Mouse (Mus musculus) Muller cell, postnatal 12 days (primary cell): Measurements from ENCODE around the gene Ublcp1.

ENCODE experiments used
- DNase-seq: peaks from one replicate; pipeline ENCODE4 v3.0.0-alpha.2; 2015; ENCODE audit errors: inconsistent ontology term

The Ublcp1 gene

DNA sequence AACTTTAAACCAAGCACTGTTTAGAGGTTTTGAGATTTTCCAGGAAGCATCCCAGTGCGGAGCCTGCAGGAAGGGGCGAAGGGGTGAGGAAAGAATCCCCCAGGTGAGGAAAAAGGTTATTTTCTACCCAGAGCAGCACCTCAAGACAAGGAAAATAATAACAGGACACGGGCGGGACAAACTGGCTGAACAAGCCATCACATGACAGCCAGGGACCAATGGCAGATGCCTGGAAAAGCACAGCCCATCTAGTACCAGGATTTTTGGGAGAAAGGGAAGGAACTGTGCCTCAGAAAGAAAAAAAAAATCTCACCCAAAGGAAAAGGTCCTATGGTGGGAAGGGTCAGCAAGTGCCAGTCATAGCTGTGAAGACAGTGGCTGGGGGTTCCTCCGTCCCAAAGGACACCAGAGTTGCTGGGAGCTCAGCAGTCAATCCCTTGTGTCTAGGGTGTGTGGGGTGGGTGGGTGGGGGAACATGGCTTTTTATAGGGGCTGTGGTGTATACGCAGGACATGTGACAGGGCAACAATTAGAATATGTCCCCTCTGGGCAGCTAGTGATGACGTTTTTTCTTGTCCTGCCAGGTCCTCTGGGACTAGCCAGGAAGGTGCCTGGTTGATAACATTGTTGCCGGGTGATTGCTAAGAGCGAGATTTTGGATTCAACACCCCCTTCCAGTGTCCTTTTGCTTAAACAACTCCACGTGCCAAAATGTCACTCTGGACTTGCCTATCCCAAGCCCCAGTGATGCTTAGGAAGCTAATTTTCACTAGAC, 47.8 kb downstream of the Ublcp1 start:
- no peak for DNase-seq

DNA sequence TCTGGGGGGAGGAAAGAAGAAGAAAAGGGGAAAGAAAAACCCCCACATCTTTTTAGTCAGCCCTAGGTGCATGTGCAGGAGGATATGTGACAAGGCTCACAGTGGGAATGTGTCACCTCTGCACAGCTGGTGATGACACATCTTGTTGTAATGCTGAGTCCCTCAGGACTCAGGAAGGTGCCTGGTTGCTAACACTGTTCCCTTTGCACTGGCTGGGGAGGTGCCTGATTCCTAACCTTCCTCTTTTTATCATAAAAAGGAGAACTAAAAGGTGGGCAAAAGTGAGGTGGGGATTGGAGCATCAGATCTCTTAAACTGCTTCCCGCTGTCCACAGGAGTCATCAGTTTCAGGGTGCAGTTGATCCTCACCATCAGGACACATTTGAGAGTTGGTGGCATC, 52.9 kb downstream of the Ublcp1 start:
- no peak for DNase-seq

- no peak for DNase-seq
These were observed 55.7 kb downstream of the Ublcp1 start for GRCm38 (mm10) chr11:44414605-44415004.

- DNase-seq: no peak
These were observed 56.9 kb downstream of the Ublcp1 start for GRCm38 (mm10) chr11:44413371-44413770.

GRCm38 (mm10) chr11:44412276-44412675, 58.0 kb downstream of the Ublcp1 start:
- DNase-seq: no peak

DNA sequence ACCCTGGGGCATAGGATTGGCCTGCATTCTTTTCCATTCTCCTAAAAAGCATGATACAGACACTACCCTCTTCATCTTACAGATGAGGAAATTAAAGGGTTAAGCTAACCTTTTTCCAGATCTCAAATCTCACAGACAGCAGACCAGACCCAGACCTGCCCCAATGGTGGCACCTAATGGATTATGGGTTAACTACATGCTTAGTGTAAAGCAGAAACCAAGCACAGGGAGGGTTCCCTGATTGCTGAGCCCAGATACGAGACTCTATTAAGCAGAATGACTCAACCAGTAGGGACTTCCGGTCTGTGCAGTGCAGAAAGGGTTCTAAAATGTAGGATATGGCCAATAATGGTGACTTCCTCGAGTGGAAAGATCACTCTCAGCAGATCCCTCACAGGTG, 59.9 kb downstream of the Ublcp1 start:
- DNase-seq: no peak

DNA sequence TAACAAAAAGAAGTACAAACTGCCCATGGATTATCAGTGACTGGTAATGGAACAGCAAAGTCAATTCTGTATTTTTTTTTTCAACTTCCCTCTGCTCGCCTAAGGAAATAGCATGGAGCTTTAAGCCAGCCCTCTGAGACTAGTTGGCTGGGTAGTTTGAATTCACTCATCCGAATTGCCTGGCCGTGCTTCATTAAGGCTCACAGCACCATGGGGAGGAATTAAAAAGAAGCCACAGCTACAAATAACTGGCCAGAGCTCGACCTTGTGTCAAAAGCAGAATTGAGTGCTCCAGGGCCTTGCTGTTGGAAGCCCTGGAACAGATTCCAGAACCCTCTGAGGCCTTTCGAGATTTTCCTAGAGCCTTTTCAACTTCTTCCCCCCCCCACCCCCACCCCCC, 61.7 kb downstream of the Ublcp1 start:
- DNase-seq: peak; percentile 65

- DNase-seq: no peak
These were observed 63.8 kb downstream of the Ublcp1 start for GRCm38 (mm10) chr11:44406457-44406856.

- no peak for DNase-seq
These were observed 64.3 kb downstream of the Ublcp1 start for GRCm38 (mm10) chr11:44405961-44406360.

DNA sequence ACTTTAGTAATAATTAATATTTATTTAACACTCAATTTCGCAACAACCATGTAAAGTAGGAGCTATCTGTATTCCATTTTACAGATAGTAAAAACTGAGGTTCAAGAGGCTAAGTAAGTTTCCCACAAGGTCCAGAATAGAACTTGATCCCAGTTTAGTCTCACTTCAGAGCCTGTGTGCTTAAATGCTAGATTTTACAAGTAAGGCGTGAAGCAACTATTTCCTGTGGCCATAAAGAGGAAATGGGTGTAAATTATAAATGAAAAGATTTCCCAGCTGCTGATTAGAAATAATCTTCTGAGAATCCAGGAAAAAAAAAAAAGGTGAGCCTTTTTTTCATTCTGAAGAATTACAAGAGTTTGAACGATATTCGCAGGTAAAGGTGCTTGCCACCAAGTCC, 65.2 kb downstream of the Ublcp1 start:
- no peak for DNase-seq
